In genomic region chr8:119646846-119647245, GRCm38 (mm10) we compare ENCODE assay signal across 1 mouse cellular context.
TF ChIP-seq lines count a peak whose summit lies in the region.

No protein-coding gene starts in this region.

TF ChIP-seq in MEL, 35 proteins besides CTCF, POLR2A, EP300 and RAD21:
- peak; percentile 85; the same call in 1 of the 2 replicates for TF ChIP-seq MYB (IDR thresholded peaks at IDR 0.05; ENCODE audit: low read depth, low read length)
- no peak for TF ChIP-seq UBTF (IDR thresholded peaks at IDR 0.05; ENCODE audit: borderline replicate concordance, insufficient read depth, low read depth, low read length)
- TF ChIP-seq TBP (IDR thresholded peaks at IDR 0.05; ENCODE audit: low read depth, low read length), result 0 out of 2 replicates have a peak, but pooled peaks have one; percentile 55
